ENCODE assay signal across 1 mouse cellular context in genomic region chr10:81543633-81544032, GRCm38 (mm10).
TF ChIP-seq lines count a peak whose summit lies in the region.

No protein-coding gene starts in this region.

TF ChIP-seq in MEL, 35 proteins besides CTCF, POLR2A, EP300 and RAD21:
- TF ChIP-seq BHLHE40 (IDR thresholded peaks at IDR 0.05; ENCODE audit: borderline replicate concordance, low read depth, low read length): no peak
- TF ChIP-seq ELF1 (IDR thresholded peaks at IDR 0.05; ENCODE audit: low read depth, low read length): no peak
- TF ChIP-seq HCFC1 (IDR thresholded peaks at IDR 0.05; ENCODE audit: low read depth, low read length): no peak
- no peak for TF ChIP-seq MAX (IDR thresholded peaks at IDR 0.05; ENCODE audit: low read length)
- TF ChIP-seq GABPA (IDR thresholded peaks at IDR 0.05; ENCODE audit: low read depth, low read length): no peak
- no peak for TF ChIP-seq MYB (IDR thresholded peaks at IDR 0.05; ENCODE audit: low read depth, low read length)
- TF ChIP-seq CHD1 (IDR thresholded peaks at IDR 0.05; ENCODE audit: low read depth, low read length): no peak
- no peak for TF ChIP-seq MEF2A (IDR thresholded peaks at IDR 0.05; ENCODE audit: extremely low read depth, insufficient replicate concordance, low read depth, low read length, poor library complexity, severe bottlenecking)
- TF ChIP-seq NELFE (IDR thresholded peaks at IDR 0.05; ENCODE audit: low read depth, low read length): no peak
- TF ChIP-seq ZNF384 (IDR thresholded peaks at IDR 0.05; ENCODE audit: low read depth, low read length): no peak
